Mouse (Mus musculus) liver, postnatal 0 days (tissue): ENCODE results near the gene Rplp2. TPM values are rescaled to one million over a fixed set of nuclear protein-coding genes. Genes with fewer than 3 reads are reported as not detected.
A peak's percentile ranks its signal among the peaks of the same experiment; 100 is the strongest.

Experiments used
- ATAC-seq: fragments of 200-750 bp; cut with Nextera tagmentation; 2 replicates; pipeline ENCODE4 v1.8.0; 2017; ENCODE audit warnings: mild to moderate bottlenecking, moderate library complexity
- DNase-seq: peaks from one replicate; pipeline ENCODE4 v3.0.0-alpha.2; 2016
- H3K27ac ChIP-seq: fragments of 300-500 bp; sonication (generic); 2 replicates; pipeline ENCODE4 v1.5.1; 2014; ENCODE audit warnings: antibody characterized with exemption, moderate library complexity, mild to moderate bottlenecking, low read depth
- H3K27me3 ChIP-seq: fragments of 300-500 bp; sonication (generic); 2 replicates; pipeline ENCODE4 v1.6.1; 2014; ENCODE audit warnings: low read length, control low read depth, mixed read lengths; ENCODE audit not compliant: insufficient read depth
- H3K36me3 ChIP-seq: fragments of 300-500 bp; sonication (generic); replicated peaks from 2 replicates; pipeline ENCODE4 v1.6.1; 2014; ENCODE audit warnings: mild to moderate bottlenecking, control low read depth, low read length, moderate library complexity, mixed read lengths; ENCODE audit not compliant: insufficient read depth
- H3K4me1 ChIP-seq: fragments of 300-500 bp; sonication (generic); 2 replicates; pipeline ENCODE4 v1.6.1; 2014; ENCODE audit warnings: antibody characterized with exemption, mild to moderate bottlenecking, control low read depth; ENCODE audit not compliant: insufficient read depth
- H3K4me2 ChIP-seq: fragments of 300-500 bp; sonication (generic); 2 replicates; pipeline ENCODE4 v1.6.1; 2014; ENCODE audit warnings: low read depth, mild to moderate bottlenecking, low read length, moderate library complexity, mixed read lengths
- H3K4me3 ChIP-seq: fragments of 300-500 bp; sonication (generic); 2 replicates; pipeline ENCODE4 v1.5.1; 2014; ENCODE audit warnings: low read depth, low read length
- H3K9ac ChIP-seq: fragments of 300-500 bp; sonication (generic); replicated peaks from 2 replicates; pipeline ENCODE4 v1.6.1; 2014; ENCODE audit warnings: mild to moderate bottlenecking, moderate library complexity
- H3K9me3 ChIP-seq: fragments of 300-500 bp; sonication (generic); 2 replicates; pipeline ENCODE4 v1.6.1; 2016; ENCODE audit warnings: mild to moderate bottlenecking, control low read depth, low read length, mixed read lengths
- CTCF ChIP-seq: sonication (generic); IDR thresholded peaks from 2 replicates; pipeline ENCODE4 v1.5.1; 2016; ENCODE audit warnings: antibody characterized with exemption, low read depth
- EP300 ChIP-seq: IDR thresholded peaks from 2 replicates; pipeline ENCODE4 v1.6.1; 2016; ENCODE audit warnings: antibody characterized with exemption, low read depth, mild to moderate bottlenecking
- WGBS: fragments of 180-500 bp; shearing (Covaris S2); extraction: QIAGEN DNeasy Blood & Tissue Kit; methylation state at CpG from one replicate; pipeline ENCODE4 v1.1.7; 2014; ENCODE audit not compliant: insufficient replicate concordance; 5-methylcytosine and 5-hydroxymethylcytosine counted together
- polyA plus RNA-seq: library from polyadenylated mRNA; unstranded; fragments of >200 nt; fragmentation: Nextera tagmentation; extraction: Ambion mirVana; gene quantifications from 2 replicates; pipeline ENCODE4 v1.2.1, GENCODE M21; 2015

Rplp2 gene
- polyA plus RNA-seq, 1 experiment from 2014 or later: 861 TPM

DNA sequence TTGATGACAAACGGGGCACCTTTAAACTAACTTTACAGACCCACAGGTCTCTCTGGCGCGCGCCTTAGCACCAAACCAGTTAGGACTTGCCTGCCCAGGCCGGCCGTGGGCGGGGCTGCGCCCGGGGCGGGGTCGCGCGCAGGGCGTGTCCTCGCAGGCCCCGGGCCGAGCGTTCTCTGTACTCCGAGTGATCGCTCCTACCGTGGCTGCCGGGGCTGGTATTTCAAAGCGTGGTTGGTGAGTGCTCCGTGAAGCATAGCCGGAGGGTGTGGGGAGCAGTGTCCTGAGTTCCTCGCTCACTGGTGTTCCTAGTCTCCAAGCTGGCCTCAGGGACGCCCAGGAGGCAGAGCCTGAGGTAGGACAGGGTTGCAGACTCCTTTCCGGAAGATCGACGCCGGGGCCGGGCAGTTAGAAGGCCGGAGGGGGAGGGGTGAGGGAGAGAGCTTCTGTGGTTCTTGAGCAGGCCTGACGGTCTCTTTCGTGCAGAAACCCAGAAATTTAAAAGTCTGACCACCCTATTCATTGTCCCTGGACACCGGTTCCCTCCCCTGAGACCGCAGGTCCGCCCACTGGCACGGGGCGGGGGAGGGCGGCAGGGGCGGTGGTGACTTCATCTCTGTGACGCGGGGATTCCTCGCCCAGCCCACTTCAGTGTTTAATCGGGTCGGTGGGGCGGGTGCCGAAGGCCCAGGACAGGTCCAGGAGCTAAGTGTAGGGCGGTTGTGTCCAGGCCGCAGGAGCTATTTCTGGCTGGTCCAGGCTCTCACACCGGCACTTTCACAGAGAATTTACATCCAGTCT is 20.3 kb downstream of the Rplp2 start, which contains the start of gene Cd151:
Gene Cd151 (plus strand): TSS at position 163 of the 801 bp plus-strand sequence.
- DNase-seq: peak; percentile 94
- Histone ChIP-seq H3K27ac (peak within 1 kb of the TSS; percentile 86), H3K9me3 (no peaks in the 10 kb centered on the region), H3K4me2 (peak within 1 kb of the TSS; percentile 89), H3K36me3 (peaks cover 23% of the 10 kb centered on the region), H3K9ac (peak within 1 kb of the TSS; percentile 84), H3K4me3 (peak within 1 kb of the TSS; percentile 76), H3K27me3 (peaks cover 31% of the 10 kb centered on the region), H3K4me1 (peaks cover 42% of the 10 kb centered on the region)
- peak; percentile 87 for ATAC-seq
- WGBS: 2% methylated on average over 52 of the region's 52 CpGs
- TF ChIP-seq CTCF (no peak), EP300 (no peak)

DNA sequence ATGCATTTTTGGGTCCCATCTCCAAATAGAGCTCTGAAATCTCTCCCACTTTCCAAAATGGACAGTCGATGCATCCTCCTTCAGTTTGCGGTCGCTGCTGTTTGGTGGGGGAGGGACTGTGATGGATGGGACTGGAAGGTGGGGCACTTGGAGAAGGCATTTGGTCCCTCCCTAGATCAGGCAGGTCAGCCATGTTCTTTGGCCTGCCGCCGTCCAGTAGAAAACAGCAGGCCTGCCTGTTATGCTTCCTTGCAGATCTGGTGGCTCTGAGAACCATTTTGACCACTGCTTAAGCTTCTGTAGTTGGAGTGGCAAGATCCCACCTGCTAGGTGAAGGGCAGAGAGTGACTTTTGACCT is 21.0 kb downstream of the Rplp2 start:
- Histone ChIP-seq H3K9me3 (no peaks in the 10 kb centered on the region), H3K27ac (peak overlapping the region; percentile 86), H3K27me3 (peaks cover 24% of the 10 kb centered on the region), H3K4me3 (peak overlapping the region; percentile 76), H3K4me1 (peaks cover 42% of the 10 kb centered on the region), H3K4me2 (peak overlapping the region; percentile 89), H3K9ac (peak overlapping the region; percentile 84), H3K36me3 (peaks cover 23% of the 10 kb centered on the region)
- TF ChIP-seq EP300 (no peak), CTCF (no peak)
- DNase-seq (no peak), ATAC-seq (no peak)
- 23% methylated on average over 5 of the region's 5 CpGs for WGBS

DNA sequence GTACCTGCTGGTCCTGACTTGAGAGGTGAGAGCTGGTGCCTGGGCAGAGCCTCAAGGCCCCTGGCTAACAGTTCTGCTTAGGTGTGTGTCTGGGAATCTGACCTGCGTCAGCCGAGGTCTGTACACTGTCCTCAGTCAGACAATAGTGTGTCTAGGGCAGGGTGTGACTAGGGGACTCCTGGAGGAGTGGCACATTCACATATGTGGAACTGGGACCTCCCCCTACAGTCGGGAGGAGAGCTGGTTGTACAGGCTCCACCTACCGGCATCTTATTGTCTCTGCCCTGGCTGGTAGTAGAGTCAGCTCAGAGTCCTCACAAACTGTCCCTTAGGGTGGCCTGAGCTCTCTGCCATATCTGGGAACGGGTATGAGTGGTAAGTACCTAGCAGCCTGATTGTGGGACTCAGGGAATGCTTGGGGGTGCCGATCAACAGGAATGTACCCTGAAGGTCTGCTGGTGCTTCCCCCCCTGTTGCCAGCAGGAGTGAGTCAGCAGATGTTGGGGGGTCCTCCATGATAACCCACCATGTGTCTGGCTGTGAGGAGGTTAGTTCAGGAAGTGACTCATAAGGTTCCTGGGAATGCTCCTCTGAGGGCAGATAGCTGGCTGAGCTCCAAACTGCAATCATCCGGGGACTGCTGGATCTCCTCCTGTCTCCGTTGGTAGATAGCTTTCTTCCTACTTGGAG is 21.5 kb downstream of the Rplp2 start:
- DNase-seq (peak; percentile 61), ATAC-seq (peak; percentile 56)
- peaks cover 19% of the 10 kb centered on the region for H3K27me3 ChIP-seq
- peak overlapping the region; percentile 76 for H3K4me3 ChIP-seq
- H3K27ac ChIP-seq: peak overlapping the region; percentile 86
- peaks cover 23% of the 10 kb centered on the region for H3K36me3 ChIP-seq
- TF ChIP-seq CTCF: peak; percentile 58
- 0 out of 2 replicates have a peak, but pooled peaks have one; percentile 40 for TF ChIP-seq EP300
- no peaks in the 10 kb centered on the region for H3K9me3 ChIP-seq
- WGBS: 13% methylated on average over 8 of the region's 8 CpGs
- H3K4me1 ChIP-seq: peaks cover 42% of the 10 kb centered on the region
- H3K9ac ChIP-seq: peak overlapping the region; percentile 84
- peak overlapping the region; percentile 89 for H3K4me2 ChIP-seq

DNA sequence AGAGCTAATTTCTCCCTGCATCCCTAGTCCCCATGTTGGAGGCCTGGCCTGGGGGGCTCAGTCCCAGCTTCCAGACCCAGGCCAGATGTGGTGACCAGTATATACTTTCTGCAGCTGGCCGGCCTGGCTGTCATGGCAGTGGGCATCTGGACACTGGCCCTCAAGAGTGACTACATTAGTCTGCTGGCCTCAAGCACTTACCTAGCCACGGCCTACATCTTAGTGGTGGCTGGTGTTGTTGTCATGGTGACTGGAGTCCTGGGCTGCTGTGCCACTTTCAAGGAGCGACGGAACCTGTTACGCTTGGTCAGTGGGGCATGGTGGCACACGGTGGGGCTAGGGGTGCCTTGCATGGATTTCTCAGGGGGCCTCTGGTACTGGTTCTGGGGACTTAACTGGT is 22.2 kb downstream of the Rplp2 start:
- H3K9ac ChIP-seq: peak overlapping the region; percentile 84; the same call in 1 of the 2 replicates
- H3K4me3 ChIP-seq: no peak overlapping the region; the same call in 1 of the 2 replicates
- peaks cover 23% of the 10 kb centered on the region for H3K36me3 ChIP-seq
- WGBS: 84% methylated on average over 6 of the region's 6 CpGs
- peak overlapping the region; percentile 86 for H3K27ac ChIP-seq
- H3K27me3 ChIP-seq: peaks cover 12% of the 10 kb centered on the region
- H3K9me3 ChIP-seq: no peaks in the 10 kb centered on the region
- ATAC-seq: no peak
- DNase-seq: no peak
- H3K4me2 ChIP-seq: peak overlapping the region; percentile 89; the same call in 1 of the 2 replicates
- TF ChIP-seq CTCF: no peak
- TF ChIP-seq EP300: no peak
- H3K4me1 ChIP-seq: peaks cover 45% of the 10 kb centered on the region

DNA sequence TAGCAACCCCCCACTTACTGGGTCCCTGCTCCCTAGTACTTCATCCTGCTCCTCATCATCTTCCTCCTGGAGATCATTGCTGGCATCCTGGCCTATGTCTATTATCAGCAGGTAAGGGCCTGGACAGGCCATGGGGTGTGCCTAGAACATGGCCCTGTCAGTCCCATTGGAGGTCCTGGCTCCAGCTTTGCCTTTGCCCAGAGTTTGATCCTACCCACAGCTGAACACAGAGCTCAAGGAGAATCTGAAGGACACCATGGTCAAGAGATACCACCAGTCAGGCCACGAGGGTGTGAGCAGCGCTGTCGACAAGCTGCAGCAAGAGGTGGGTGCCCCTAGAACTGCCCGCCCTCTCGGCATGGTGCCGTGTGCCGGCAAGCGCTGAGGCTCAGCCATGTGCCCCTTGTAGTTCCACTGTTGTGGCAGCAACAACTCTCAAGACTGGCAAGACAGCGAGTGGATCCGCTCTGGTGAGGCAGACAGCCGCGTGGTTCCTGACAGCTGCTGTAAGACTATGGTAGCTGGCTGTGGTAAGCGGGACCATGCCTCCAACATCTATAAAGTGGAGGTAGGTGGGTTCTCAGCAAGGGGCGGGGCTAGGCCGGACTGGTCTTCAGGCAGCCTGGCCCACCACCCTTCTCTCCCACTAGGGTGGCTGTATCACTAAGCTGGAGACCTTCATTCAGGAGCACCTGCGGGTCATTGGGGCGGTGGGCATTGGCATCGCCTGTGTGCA is 22.9 kb downstream of the Rplp2 start:
- no peak for DNase-seq
- peaks cover 23% of the 10 kb centered on the region for H3K36me3 ChIP-seq
- no peaks in the 10 kb centered on the region for H3K9me3 ChIP-seq
- H3K4me2 ChIP-seq: no peak overlapping the region
- H3K9ac ChIP-seq: no peak overlapping the region
- H3K27ac ChIP-seq: no peak overlapping the region
- H3K4me3 ChIP-seq: no peak overlapping the region
- no peak for ATAC-seq
- H3K27me3 ChIP-seq: peaks cover 5% of the 10 kb centered on the region
- peaks cover 38% of the 10 kb centered on the region for H3K4me1 ChIP-seq
- 95% methylated on average over 18 of the region's 18 CpGs for WGBS
- no peak for TF ChIP-seq EP300
- no peak for TF ChIP-seq CTCF

DNA sequence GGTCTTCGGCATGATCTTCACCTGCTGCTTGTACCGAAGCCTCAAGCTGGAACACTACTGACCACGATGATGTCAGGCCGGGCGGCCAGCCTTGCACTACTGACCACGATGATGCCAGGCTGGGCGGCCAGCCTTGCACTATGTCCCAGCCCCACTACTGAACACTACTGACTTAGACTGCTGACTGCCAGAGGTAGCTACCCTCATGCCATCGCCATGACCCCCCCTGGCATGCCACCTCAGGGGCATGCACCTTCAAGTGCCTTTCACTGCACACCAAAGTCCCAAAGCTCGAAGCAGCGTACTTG is 23.4 kb downstream of the Rplp2 start:
- Histone ChIP-seq H3K4me3 (no peak overlapping the region), H3K9me3 (no peaks in the 10 kb centered on the region), H3K9ac (no peak overlapping the region), H3K36me3 (peaks cover 23% of the 10 kb centered on the region), H3K4me1 (peaks cover 40% of the 10 kb centered on the region), H3K4me2 (no peak overlapping the region), H3K27ac (no peak overlapping the region), H3K27me3 (no peaks in the 10 kb centered on the region; the same call in 1 of the 2 replicates)
- WGBS: 88% methylated on average over 10 of the region's 10 CpGs
- no peak for DNase-seq
- no peak for ATAC-seq
- TF ChIP-seq CTCF (no peak), EP300 (no peak)
